Mouse (Mus musculus) bone marrow macrophage, adult 2 months (primary cell): Measurements from ENCODE around the gene Adap1. TPM values are rescaled to one million over a fixed set of nuclear protein-coding genes. Genes with fewer than 3 reads are reported as not detected.

Experiments used
- H3K27ac ChIP-seq: 2 replicates; pipeline ENCODE4 v1.5.1; 2012; ENCODE audit warnings: low read depth, low read length; ENCODE audit not compliant: insufficient read depth
- H3K4me1 ChIP-seq: 2 replicates; pipeline ENCODE4 v1.6.1; 2012; ENCODE audit warnings: low read length; ENCODE audit not compliant: control insufficient read depth, insufficient read depth
- H3K4me3 ChIP-seq: 2 replicates; pipeline ENCODE4 v1.5.1; 2012; ENCODE audit warnings: mild to moderate bottlenecking, low read length, moderate library complexity; ENCODE audit not compliant: insufficient read depth
- CTCF ChIP-seq: IDR thresholded peaks from 2 replicates; pipeline ENCODE4 v1.5.1; 2012; ENCODE audit warnings: low read depth, mild to moderate bottlenecking, low read length, moderate library complexity
- POLR2A ChIP-seq: IDR thresholded peaks from 2 replicates; pipeline ENCODE4 v1.6.1; 2012; ENCODE audit warnings: mild to moderate bottlenecking, low read depth, low read length, borderline replicate concordance
- polyA plus RNA-seq: library from polyadenylated mRNA; stranded (reverse); fragments of >200 nt; gene quantifications from 2 replicates; pipeline ENCODE4 v1.2.4, GENCODE M21; 2012; ENCODE audit not compliant: missing spikeins, insufficient read depth, insufficient read length

Gene Adap1
- polyA plus RNA-seq, 1 experiment = 77.1 TPM

DNA sequence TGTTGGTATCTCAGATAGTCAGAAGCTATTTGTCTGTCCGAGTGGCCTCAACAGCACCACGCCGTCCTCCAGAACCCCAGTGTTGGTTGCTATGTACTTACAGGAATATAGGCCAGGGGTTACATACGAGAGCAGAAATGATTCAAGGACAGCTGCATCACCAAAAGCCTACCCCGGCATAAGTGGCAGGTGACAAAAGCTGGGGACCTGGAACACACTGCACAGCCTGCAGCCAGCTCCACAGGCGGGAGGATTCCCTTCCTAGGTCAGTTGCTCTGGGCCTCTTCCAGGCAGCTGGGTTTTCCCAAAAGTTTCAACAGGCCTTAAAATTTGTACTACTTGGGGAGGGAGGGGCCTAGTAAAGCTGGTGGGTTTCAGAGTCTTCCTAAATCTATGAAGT, 69.6 kb downstream of the Adap1 start:
- Histone ChIP-seq H3K27ac (no peak overlapping the region), H3K4me1 (peaks cover 34% of the 10 kb centered on the region), H3K4me3 (no peak overlapping the region)
- TF ChIP-seq POLR2A = no peak
- no peak for TF ChIP-seq CTCF

DNA sequence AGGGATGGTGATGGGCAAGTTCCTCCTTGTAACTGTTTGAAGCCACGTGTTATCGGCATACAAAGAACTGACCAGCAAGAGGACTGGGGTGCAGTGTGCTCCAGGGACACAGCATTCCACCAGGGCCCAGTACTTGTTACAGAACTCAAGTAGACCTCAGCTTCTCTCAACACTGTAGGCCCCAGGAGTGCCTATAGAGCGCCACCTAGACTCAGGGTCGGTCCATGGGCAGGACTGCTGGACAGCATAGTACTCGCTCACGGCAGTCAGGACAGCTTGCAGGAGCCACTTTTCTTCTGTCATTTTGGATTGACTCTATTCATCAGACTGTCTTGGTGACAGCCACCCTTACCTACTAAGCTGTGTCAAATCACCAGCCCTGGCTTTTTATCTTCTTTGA, 70.5 kb downstream of the Adap1 start:
- no peak overlapping the region for H3K4me3 ChIP-seq
- H3K27ac ChIP-seq = no peak overlapping the region
- no peak for TF ChIP-seq CTCF
- TF ChIP-seq POLR2A = no peak

DNA sequence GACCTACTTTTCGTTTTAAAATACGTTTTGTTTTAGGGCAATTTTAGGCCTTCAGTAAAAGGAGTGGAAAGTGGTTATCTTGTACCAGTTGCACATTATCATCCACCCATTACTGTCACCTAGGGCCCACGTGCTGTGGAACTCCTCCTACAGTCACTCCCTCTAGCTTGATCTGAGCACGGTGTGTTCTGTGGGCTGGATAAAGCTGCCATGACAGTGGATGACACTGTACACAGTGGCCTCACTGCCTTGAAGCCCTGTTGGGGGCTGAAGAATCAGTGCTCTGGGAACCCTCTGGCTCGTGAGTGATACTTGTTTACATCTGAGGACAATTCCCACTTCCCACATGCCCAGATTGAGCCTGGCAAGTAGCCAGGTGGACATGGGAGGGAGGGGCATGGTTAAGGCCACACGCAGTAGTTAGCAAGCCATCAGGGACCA, 72.1 kb downstream of the Adap1 start:
- Histone ChIP-seq H3K4me3 (peak overlapping the region; percentile 95), H3K4me1 (peaks cover 34% of the 10 kb centered on the region), H3K27ac (peak overlapping the region; percentile 72)
- TF ChIP-seq POLR2A = no peak
- TF ChIP-seq CTCF = no peak

More for the DNA sequence above, 70.5 kb downstream of the Adap1 start:
- H3K4me1 ChIP-seq = peaks cover 34% of the 10 kb centered on the region

DNA sequence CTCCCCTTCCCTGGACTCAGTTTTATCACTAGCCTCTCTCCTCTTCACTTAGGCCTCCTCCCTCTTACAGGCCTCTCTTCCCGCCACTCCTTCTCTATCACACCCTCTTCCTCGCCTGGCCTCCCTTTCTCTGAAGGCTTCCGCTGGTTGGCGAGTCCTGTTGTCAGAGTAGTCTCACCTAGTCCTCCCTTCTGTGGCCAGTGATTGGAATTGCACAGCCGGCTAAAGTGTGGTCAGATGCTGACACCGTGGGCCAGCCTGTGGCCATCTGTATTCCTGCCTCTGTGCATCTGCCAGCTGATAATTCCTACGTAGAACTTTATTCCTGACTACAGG, 72.5 kb downstream of the Adap1 start:
- TF ChIP-seq POLR2A (no peak), CTCF (no peak)
- Histone ChIP-seq H3K4me1 (peaks cover 34% of the 10 kb centered on the region), H3K27ac (peak overlapping the region; percentile 72), H3K4me3 (peak overlapping the region; percentile 95)

DNA sequence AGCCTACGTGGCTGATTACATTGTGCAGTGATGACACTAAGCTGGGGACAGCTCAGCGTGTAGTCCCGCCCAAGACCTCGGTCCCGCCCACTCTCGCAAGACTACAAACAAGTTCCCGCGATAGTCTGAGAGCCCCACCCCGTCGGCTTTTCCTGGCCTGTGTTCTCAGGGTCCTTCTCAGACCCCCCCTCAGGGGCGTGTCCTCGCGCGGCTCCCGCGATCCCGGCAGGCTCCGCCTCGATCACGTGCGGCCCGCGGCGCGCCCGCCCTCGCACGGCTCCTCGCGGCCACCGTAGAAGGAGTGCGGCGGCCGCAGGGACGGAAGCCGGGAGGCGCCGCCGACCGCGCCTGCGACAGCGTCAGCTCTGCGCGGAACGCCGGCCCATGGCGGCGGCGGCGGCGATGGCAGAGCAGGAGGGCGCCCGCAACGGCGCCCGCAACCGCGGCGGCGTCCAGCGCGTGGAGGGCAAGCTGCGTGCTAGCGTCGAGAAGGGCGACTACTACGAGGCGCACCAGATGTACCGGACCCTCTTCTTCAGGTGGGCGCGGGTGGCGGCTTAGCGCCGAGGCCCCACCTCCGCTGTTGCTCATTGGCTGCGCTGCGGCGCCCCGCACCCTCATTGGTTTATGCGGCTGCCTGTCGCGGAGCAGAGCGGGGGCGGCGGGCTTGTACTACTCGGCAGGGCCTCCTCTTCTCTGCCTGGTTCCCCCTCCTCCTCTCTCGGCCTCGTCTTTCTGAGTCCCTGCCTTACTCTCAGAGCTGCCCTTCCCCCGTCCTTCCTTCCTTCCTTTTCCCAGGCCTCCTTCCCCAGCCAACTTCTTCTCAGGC, 73.1 kb downstream of the Adap1 start, which contains the start of gene Get4:
Get4 (plus strand) TSS at position 244 of the 829 bp plus-strand sequence.
- H3K4me3 ChIP-seq = peak within 1 kb of the TSS; percentile 95
- peak within 1 kb of the TSS; percentile 72 for H3K27ac ChIP-seq
- H3K4me1 ChIP-seq = peaks cover 34% of the 10 kb centered on the region
- TF ChIP-seq POLR2A (no peak), CTCF (no peak)

DNA sequence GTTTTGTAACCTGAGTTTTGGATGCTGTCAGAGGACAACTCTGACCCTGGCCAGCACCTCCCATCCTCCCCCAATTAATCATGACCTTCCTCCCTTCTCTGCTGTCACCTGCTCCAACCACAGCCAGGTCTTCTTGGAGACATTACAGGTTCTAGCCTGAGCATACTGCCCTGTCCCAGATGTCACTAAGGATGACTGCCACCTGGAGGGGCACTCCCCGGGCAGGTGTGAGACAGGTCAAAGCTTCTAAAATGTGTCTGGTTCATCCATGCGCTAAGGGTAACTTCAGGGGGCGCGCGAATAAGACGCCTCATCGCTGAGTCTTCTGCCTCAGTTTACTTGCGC, 73.7 kb downstream of the Adap1 start:
- Histone ChIP-seq H3K4me1 (peaks cover 28% of the 10 kb centered on the region), H3K27ac (peak overlapping the region; percentile 12; the same call in 1 of the 2 replicates), H3K4me3 (peak overlapping the region; percentile 68)
- TF ChIP-seq POLR2A = no peak
- TF ChIP-seq CTCF = no peak

DNA sequence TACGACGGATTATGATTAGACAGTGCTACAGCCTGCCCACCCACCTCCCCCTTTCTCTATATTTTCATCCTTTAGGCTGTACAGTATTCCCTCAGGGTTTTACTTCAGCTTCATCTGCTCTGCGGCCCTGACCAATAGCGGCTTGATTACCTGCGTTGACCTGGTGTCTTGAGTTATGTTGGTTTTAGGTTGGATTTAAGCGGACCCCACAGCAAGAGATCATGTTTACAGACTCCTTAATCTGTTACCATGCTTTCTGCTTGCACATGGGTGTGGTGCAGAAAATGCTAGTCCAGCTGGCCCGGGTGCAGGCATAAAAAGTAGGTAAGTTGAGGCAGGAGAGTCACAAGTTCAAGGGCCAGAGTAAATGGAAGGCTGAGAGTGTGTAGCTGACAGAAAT, 74.1 kb downstream of the Adap1 start:
- no peak for TF ChIP-seq POLR2A
- TF ChIP-seq CTCF = no peak
- H3K4me1 ChIP-seq = peaks cover 24% of the 10 kb centered on the region
- H3K4me3 ChIP-seq = peak overlapping the region; percentile 68; the same call in 1 of the 2 replicates
- no peak overlapping the region for H3K27ac ChIP-seq

DNA sequence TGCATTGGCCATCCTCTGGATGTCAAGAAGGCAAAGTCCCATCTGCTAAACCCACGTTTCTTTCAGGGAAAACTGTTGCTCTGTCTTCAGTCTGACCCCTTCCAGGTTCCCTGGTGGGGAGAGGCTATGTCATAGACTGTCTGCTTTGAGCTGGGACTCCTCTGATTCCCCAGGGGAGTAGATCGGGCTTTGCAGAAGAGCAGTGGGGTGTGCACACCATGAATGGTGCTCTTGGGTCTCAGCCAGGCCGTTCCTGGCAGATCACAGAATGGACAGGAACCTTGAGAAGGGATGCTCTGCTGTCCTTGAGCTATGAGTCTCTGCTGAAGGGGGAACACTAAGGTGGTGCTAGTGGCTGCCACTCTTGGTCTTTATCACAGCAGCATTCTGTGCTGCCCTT, 76.6 kb downstream of the Adap1 start:
- 0 out of 2 replicates have a peak, but pooled peaks cover 5% of the 10 kb centered on the region for H3K4me1 ChIP-seq
- TF ChIP-seq CTCF = no peak
- no peak for TF ChIP-seq POLR2A
- no peak overlapping the region for H3K27ac ChIP-seq
- no peak overlapping the region for H3K4me3 ChIP-seq

DNA sequence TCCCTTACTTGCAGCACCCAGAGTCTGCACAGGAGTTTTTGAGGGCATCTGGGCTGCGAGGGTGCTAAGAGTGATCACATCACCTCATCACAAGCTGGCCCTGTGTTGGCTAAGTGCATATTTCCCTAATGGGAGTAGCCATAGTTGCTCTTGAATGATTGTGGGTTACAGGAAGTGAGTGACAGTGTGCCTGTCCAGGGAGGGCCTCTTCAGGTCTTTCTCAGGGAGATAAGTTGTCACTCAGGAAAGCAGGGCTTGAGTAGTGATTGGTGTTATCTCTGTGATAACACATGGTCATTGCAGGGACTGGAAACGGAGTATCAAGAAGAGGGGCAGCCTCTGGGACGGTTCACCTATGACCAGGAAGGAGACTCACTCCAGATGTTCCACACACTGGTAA, 77.7 kb downstream of the Adap1 start:
- H3K4me1 ChIP-seq = 0 out of 2 replicates have a peak, but pooled peaks cover 5% of the 10 kb centered on the region
- no peak overlapping the region for H3K4me3 ChIP-seq
- H3K27ac ChIP-seq = no peak overlapping the region
- TF ChIP-seq POLR2A (no peak), CTCF (no peak)

DNA sequence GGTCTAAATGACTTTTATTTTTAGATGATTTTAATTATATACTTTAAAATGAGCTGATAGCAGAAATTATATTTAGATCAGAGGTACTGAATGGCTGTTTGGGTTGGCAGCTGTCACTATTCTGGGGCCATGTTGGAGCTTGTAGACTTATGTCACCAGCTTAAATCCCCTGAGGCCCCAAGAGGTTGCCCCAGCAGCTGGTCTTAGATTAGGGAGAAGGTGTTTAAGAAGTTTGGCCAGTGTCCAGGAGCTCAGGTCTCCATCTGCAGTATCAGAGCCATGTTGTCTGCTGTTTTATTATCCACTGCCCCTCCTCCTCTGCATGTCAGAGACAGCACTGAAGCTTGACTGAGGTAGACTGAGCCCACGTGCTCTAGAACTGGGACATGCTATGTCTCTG, 82.0 kb downstream of the Adap1 start:
- H3K27ac ChIP-seq = no peak overlapping the region
- H3K4me1 ChIP-seq = no peaks in the 10 kb centered on the region
- TF ChIP-seq CTCF (no peak), POLR2A (no peak)
- no peak overlapping the region for H3K4me3 ChIP-seq

DNA sequence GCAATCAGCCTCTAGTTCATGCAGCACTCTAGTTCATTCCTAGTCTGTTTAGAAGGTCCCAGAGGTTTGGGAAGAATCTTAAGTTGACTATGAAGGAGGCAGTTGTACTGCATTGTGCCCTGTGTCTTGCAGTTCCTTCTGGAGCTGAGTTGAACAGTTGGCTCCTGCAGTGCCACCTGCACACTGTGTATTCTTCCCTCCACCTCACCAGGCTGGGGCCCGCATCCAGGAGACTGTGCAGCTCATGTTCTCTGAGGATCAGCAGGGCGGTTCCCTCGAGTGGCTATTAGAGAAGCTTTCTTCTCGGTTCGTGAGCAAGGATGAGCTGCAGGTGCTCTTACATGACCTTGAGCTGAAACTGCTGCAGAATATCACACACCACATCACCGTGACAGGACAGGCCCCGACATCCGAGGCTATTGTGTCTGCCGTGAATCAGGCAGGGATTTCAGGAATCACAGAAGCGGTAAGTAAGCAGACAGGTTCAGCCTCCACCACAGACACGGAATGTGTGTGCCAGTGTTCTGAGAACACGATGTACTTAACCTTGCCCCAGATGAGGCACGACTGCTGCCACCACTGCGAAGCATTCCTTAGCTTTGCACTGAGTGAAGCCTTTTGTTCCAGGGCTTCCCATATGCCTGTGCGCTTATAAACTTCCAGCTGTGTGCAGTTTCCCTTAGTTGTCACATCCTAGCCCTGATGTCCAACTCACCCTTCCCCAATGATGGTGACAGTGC, 84.2 kb downstream of the Adap1 start:
- H3K4me3 ChIP-seq = no peak overlapping the region
- TF ChIP-seq CTCF (no peak), POLR2A (no peak)
- H3K27ac ChIP-seq = no peak overlapping the region
- H3K4me1 ChIP-seq = no peaks in the 10 kb centered on the region
